Mouse (Mus musculus) cerebellum, adult 2 months (tissue): Measurements from ENCODE around the gene Pfkfb2.

Experiments used
- CTCF ChIP-seq: fragments of 200-500 bp; IDR thresholded peaks from 2 replicates; pipeline ENCODE4 v1.5.1; 2011; ENCODE audit warnings: low read depth, mild to moderate bottlenecking, control low read depth, low read length, moderate library complexity, borderline replicate concordance; ENCODE audit not compliant: insufficient read depth
- POLR2A ChIP-seq: fragments of 200-500 bp; IDR thresholded peaks from 2 replicates; pipeline ENCODE4 v1.6.1; 2011; ENCODE audit warnings: low read length, control low read depth, borderline replicate concordance; ENCODE audit not compliant: insufficient read depth

DNA sequence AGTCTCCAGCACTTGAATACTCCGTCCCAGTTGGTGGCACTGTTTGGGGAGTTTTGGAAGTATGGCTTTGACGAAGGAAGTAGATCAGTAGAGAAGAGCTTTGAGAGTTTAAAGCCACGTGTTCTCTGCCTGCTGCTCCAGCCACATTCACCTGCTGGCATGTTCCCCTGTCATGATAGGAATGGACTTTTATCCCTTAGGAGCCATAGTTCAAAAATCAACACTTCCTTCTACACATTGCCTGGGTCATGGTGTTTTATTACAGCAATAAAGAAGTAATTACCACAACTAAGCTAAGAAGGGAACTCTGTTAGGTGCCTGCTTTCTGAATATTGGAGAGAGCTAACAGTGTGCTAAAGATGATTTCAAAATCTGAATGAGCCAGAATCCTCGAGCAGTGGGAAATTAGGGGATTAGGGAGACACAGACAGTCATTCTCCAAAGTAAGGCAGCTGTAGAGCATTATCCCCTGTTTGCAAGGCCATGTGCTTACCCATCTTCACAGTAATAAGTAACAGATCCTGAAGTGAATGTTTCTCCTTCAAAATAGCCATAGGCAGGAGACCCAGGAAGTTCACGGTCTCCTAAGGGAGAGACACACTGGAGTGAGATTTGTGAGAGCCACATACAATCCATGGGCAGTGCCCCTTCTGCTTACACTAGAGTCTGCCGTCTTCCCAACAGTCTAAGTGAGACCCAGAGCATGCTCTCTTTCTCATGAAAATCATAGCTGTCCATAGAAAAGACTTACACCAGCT is 47.2 kb downstream of the Pfkfb2 start:
- TF ChIP-seq CTCF, result no peak
- no peak for TF ChIP-seq POLR2A
